Mouse (Mus musculus) left cerebral cortex, postnatal 10 days (tissue): Measurements from ENCODE around the gene Zg16. TPM values are rescaled to one million over a fixed set of nuclear protein-coding genes. Genes with fewer than 3 reads are reported as not detected.

ENCODE experiments used
- DNase-seq, 2 experiments: peaks; one replicate each; pipeline ENCODE4 v3.0.0; 2021 to 2022; ENCODE audit warnings: low spot score in 2 of 2, mixed read lengths in 1 of 2; ENCODE audit errors: extremely low spot score in 1 of 2
- intact Hi-C: fragments of 180-260 bp; cut with DNase I; formaldehyde crosslinking; loops from one replicate; pipeline ENCODE4 v1.15.1; 2025
- total RNA-seq, 2 experiments: library from RNA; stranded (reverse); gene quantifications; 2 replicates each; pipeline ENCODE4 v1.2.3; 2021

Zg16 gene
- total RNA-seq, 2 experiments from 2014 or later: not detected

DNA sequence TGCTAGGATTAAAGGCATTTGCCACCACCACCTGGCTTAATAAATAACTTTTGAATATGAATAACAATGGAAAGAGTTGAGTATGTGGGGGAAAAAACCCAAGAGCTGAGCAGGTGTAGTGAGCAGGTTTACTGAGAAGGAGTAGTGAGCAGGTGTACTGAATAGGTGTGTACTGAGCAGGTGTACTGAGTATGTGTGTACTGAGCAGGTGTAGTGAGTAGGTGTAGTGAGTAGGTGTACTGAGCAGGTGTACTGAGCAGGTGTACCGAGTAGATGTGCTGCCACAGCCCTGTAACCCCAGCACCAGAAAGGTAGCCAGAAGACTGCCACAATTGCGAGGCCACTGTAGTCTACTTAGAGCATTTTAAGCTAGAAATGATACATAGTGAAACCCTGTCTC, 2.3 kb downstream of the Zg16 start:
- intact Hi-C loops: no loop called here
- DNase-seq: no peak

GRCm38 (mm10) chr7:127083689-127084088, 3.4 kb downstream of the Zg16 start:
- no peak for DNase-seq
- intact Hi-C loops: no loop called here

GRCm38 (mm10) chr7:127082995-127083394, 4.1 kb downstream of the Zg16 start:
- intact Hi-C loops: no loop called here
- DNase-seq: no peak

- intact Hi-C loops: no loop called here
- no peak for DNase-seq
Observed at GRCm38 (mm10) chr7:127082271-127082670, 4.9 kb downstream of the Zg16 start.

GRCm38 (mm10) chr7:127080045-127080444, 7.1 kb downstream of the Zg16 start:
- intact Hi-C loops: no loop called here
- no peak for DNase-seq

DNA sequence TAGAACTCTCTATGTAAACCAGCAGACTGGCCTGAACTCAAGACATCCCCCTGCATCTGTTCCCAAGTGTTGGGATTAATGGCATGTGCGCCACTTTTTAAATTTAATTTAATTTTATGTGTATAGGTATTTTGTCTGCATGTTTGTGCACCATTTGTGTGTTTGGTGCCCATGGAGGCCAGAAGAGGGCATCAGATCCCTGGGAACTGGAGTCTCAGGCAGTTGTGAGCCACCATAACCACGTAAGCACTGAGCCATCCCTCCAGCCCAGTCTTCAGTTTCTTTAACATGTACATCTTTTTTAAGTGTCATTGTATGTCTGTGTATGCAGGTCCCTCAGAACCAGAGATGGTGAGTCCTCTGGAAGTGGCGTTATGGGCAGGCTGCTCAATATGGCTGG, 9.4 kb downstream of the Zg16 start:
- intact Hi-C loops: no loop called here
- no peak for DNase-seq

GRCm38 (mm10) chr7:127076188-127076587, 10.9 kb downstream of the Zg16 start:
- no peak for DNase-seq
- intact Hi-C loops: no loop called here

DNA sequence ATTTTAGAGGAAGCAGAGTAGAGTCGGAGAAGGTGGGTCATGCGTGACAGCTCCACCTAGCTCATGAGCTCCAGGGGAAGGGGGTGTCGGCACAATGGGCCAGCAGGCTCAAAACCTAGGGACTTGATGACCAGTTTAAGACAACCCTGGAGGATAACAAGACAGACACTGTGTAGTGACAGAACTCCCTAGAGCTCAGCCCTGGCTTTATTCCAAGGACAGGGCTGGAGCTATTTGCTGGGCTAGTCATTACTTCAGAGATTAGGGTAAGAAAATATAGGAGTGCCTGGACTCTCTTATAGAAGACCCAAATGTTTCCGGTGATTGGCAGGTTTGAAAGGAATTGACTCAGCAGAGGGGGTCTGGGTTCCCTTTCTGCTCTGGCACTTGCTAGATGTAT, 13.9 kb downstream of the Zg16 start:
- intact Hi-C loops: no loop called here

GRCm38 (mm10) chr7:127070871-127071413, 16.2 kb downstream of the Zg16 start:
- intact Hi-C loops: no loop called here
- DNase-seq: no peak

More for the DNA sequence above, 13.9 kb downstream of the Zg16 start:
- no peak for DNase-seq

DNA sequence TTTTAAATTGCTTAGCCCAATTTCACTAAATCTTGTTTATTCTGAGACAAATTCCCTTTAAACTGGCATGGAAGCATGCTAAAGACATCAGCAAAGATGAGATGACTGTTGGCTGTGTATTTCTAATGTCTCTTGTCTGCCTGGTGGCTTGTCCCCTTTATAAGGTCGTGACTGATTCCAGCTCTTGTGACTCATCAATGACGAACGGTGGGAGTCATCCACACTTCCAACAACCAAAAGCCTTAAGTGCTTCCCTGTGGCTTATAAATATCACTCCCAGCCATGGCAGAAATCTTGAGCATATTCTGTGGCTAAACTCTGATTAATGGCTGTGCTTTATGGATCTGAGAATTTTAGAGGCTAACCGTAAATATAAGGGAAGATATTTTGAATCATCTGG, 20.8 kb downstream of the Zg16 start:
- intact Hi-C loops: no loop called here
- DNase-seq: no peak

- DNase-seq: no peak
- intact Hi-C loops: no loop called here
Observed at GRCm38 (mm10) chr7:127065538-127065937, 21.6 kb downstream of the Zg16 start.

DNA sequence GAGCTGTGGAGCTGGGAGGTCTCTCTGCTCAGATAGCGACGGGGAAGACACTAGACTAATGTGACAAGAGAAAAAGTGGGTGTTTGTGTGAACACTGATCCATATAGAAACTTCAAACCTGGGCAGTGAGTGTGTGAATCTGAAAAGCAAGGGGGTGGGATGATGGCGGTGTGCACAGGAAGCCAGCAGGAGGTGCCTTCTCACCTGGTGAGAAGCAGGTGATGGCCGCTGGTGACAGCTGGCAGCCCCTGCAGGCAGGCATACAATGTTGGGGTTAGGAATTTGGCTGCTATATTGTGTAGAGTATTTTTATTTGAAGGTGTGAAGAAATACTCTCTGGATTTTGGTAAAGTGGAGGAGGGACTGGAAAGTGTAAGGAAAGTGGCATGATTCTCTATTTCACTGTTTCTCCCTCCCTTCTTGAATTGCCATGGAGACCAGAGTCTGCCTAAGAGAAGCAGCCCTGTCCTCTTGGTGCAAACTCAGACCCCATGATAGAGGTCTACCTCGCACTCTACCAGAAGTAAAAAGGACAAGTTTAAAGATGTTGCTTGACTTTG, 32.0 kb downstream of the Zg16 start:
- intact Hi-C loops: no loop called here

DNA sequence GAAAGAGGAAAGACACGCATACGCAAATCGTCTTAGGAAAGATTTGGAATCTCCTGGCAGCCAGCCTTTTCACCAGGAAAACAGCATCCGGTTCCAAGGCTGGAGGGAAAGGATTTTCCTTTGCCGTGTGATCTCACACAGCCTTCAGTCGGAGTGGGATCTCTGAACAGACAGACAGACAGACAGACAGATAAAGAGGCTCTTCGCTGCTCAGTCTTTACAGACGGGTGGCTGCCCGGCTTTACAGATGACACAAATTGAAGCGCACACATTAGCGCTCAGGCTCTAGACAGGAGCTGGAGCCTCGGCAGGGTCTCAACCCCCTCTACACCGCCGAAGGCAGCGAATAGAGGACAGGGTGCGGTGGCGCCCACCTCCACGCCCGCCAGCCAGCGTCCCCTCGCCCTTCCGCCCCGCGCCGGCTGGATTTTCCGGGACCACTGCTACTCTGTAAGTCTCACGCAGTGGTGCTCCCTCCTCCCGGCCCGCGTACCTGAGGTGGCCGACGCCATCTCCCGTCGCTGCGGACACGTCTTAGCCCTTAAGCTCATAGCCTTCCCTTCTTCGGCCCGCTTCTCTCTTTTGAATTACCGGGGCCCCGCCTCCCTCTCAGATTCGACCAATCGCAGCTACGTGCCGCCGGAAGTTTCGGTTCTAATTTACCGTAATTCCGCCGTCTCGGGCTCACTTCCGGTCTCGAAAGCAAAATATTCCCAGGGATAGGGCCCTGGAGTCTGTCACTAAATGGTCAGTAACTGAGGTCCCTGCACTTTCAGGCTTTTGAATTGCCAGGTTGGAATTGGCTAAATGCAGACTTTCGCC, 45.1 kb downstream of the Zg16 start, which contains the start of gene Kif22:
Gene Kif22, minus strand, starts transcription at position 621 of the 822 bp plus-strand sequence.
- DNase-seq: peak; percentile 86 to 91
- intact Hi-C loops: no loop called here

More for the DNA sequence above, 32.0 kb downstream of the Zg16 start:
- DNase-seq: no peak

- DNase-seq: no peak
- intact Hi-C loops: no loop called here
Observed at GRCm38 (mm10) chr7:127031244-127031643, 55.9 kb downstream of the Zg16 start.

DNA sequence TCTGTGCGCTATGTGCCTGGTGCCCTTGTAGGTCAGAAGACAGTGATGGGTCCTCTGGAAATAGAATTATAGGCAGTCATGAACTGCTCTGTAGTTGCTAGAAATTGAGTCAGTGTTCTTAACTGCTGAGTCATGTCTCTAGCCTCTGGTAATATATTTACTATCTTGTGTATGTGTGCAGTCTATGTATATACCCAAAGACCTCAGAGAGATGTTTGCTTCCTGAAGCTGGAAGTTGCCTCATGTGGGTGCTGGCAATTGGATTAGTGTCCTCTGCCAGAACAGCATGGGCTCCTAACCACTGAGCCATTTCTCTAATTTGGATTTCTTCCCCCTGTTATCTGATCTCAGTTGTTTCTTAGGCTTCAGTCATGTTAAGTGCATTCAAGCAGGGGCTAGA, 57.0 kb downstream of the Zg16 start:
- no peak for DNase-seq
- intact Hi-C loops: no loop called here

DNA sequence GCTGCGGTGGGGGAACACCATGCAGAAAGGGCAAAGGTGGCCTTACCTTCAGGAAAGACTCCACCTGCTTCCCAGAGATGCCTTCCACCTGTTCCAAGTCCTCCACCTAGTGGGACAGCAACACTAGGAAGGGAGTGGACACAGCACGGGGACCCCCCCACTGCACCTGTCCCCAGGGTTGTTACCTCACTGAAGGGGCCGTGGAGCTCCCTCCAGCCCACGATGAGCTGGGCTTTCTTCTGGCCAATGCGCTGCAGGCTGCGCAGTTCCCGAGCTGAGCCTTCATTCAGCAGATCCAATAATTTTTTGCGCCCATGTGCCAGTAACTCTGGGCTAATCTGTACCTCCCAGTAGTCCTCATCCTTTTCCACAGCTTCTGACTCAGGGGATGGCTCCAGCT, 59.2 kb downstream of the Zg16 start:
- intact Hi-C loops: no loop called here
- DNase-seq: peak in 1 of 2 experiments; percentile 60

DNA sequence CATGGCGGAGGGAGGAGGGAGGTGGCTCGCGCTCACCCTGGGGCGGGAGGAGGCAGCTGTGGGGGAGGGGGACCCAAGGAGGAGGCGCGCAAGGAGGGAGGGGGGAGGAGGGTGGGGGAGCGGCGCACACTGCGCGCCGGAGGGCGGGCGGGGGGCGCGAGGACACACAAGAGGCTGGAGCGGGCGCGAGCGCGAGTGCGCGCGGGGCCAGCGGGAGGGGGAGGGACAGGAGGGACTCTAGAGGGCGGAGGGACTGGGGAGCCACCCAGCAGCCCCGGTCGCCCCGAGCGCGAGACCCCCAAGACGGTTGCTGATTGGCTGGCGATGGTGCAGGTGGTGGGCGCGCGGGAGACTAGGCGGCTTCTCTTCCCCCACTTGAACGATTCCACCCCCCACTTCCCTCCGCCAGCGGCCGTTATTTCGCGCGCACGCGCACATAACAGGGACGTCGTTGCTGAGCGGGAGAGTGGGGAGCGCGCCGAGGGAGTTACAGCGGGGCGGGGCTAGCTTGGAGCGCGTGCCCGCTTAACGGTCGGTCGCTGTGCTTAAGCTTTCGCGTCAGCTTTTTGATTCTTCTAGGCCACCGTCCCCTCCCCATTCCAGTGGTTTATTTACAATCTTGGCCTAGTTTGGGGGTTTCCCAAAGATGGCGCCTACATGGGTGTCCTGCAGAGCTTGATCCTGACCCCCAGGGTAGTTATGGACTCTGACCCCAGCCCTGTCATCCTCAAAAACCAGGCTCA, 60.0 kb downstream of the Zg16 start, which contains the start of gene Maz:
Gene Maz, minus strand, starts transcription at position 54 of the 743 bp plus-strand sequence.
- intact Hi-C loops: no loop called here
- peak; percentile 99 to 100 for DNase-seq

GRCm38 (mm10) chr7:127026616-127026983, 60.5 kb downstream of the Zg16 start:
- intact Hi-C loops: no loop called here
- no peak for DNase-seq

- intact Hi-C loops: no loop called here
Observed at GRCm38 (mm10) chr7:127026161-127026600, 60.9 kb downstream of the Zg16 start.

More at GRCm38 (mm10) chr7:127026161-127026600, 60.9 kb downstream of the Zg16 start:
- peak in 1 of 2 experiments; percentile 91 for DNase-seq
